Mouse (Mus musculus): ENCODE measurements around the gene Cmtm4.

DNA sequence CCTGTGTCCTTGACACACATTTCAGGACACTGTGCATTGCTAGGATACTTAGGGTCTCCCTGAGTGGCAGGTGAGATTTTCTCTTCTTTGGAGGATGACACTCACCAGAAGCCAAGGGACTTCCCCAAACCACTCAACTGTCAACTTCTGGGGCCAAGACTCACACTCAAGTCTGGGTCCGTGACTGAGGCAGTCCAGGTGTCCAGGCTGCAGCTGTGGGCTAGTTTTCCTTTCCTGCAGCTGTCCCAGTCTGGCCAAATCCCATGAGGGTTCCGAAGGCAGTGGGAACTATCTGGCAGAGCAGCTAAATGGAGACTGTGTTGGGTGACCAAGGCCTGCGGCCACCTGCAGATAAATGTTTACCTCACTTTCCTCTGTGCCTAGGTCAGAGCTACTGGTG is 16.4 kb upstream of the Cmtm4 start:
- TF ChIP-seq CTCF (IDR thresholded peaks at IDR 0.05; ENCODE audit: low read depth) (no peak), EP300 (optimal IDR thresholded peaks at IDR 0.05) (no peak)

All from stomach, postnatal 0 days (tissue).